8 mouse cellular contexts compared by ENCODE assay signal in the genomic region with DNA sequence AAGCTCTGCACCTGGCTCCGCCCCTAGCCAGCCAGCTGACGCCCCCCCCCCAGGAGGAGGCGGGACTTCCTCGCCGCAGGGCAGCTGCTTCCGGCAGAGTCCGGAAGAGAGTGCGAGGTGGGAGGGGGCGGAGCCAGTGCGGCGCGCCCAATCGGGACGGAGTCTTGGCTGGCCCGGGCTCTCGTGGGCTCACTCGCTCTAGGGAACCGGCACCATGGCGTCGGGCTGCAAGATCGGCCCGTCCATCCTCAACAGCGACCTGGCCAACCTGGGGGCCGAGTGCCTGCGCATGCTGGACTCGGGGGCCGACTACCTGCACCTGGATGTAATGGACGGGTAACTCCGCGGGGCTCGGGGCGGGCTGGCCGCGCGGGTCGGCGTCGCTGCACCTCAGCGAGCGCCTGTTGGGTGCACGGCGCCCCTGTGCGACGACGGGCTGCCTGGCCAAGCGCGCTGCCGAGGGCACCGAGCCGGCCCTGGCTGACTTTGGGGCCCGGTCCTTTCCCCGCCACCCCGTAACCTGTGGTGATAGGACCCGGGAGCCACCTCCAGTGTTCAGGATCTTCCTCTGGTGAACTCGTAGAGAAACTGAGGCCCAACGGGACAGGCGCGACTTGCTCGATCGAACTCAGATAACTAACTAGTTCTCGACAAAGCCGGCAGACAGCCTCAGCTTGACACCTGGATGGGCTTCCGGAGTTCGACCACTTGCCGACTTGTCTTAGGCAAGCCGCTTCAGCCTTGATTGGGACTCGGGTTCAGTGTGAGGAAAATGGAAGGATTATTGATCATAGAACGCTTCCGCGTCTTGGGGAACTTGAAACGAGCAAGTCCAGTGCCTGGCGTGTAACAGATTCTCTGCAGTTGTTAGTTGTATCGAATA. TPM values are rescaled to one million over a fixed set of nuclear protein-coding genes. Genes with fewer than 3 reads are reported as not detected.
DNase-seq lines count a peak whose midpoint lies in the region; ATAC-seq and TF ChIP-seq lines count a peak whose summit lies in the region.

Rpe (plus strand) TSS at position 139 of the 883 bp plus-strand sequence.

- H3ac ChIP-seq in C2C12 (ENCODE audit: control insufficient read depth, insufficient read length, low read depth) = peak within 1 kb of the TSS; percentile 68

- peak within 1 kb of the TSS; percentile 61 for H3K4me3 ChIP-seq in C2C12 (ENCODE audit: insufficient read depth, poor library complexity, severe bottlenecking)
- H3K4me3 ChIP-seq in erythroblast, embryonic 14.5 days (replicated peaks) = peak within 1 kb of the TSS; percentile 88
- H3K4me3 ChIP-seq in heart, embryonic 12.5 days = peak within 1 kb of the TSS; percentile 74
- H3K4me3 ChIP-seq in kidney, postnatal 0 days (replicated peaks; ENCODE audit: low read depth, low read length) = peak within 1 kb of the TSS; percentile 87
- H3K4me3 ChIP-seq in liver, embryonic 11.5 days (ENCODE audit: low read depth, low read length) = peak within 1 kb of the TSS; percentile 76
- H3K4me3 ChIP-seq in stomach, embryonic 14.5 days (ENCODE audit: low read depth, low read length) = peak within 1 kb of the TSS; percentile 83

- H3K4me1 ChIP-seq in erythroblast, embryonic 14.5 days (ENCODE audit: control insufficient read depth) = peaks cover 29% of the 10 kb centered on the region
- H3K4me1 ChIP-seq in heart, embryonic 12.5 days (replicated peaks) = peaks cover 14% of the 10 kb centered on the region
- H3K4me1 ChIP-seq in kidney, postnatal 0 days (replicated peaks; ENCODE audit: insufficient read depth, low read length) = no peaks in the 10 kb centered on the region
- H3K4me1 ChIP-seq in liver, embryonic 11.5 days (replicated peaks; ENCODE audit: control insufficient read depth, insufficient read depth, low read length) = peaks cover 16% of the 10 kb centered on the region
- 0 out of 2 replicates have a peak, but pooled peaks cover 6% of the 10 kb centered on the region for H3K4me1 ChIP-seq in stomach, embryonic 14.5 days (ENCODE audit: control insufficient read depth, insufficient read depth, low read length)

- WGBS in heart, embryonic 12.5 days = under 1% methylated on average over 73 of the region's 73 CpGs
- under 1% methylated on average over 70 of the region's 73 CpGs for WGBS in kidney, postnatal 0 days
- under 1% methylated on average over 72 of the region's 73 CpGs for WGBS in liver, embryonic 11.5 days
- WGBS in stomach, embryonic 14.5 days = under 1% methylated on average over 73 of the region's 73 CpGs

- H3K79me3 ChIP-seq in C2C12 (ENCODE audit: low read depth) = peaks cover 16% of the 10 kb centered on the region

- peak; percentile 31 for TF ChIP-seq CTCF in C2C12 (IDR thresholded peaks at IDR 0.05; ENCODE audit: control insufficient read depth, insufficient read depth, insufficient read length)
- TF ChIP-seq CTCF in brain, embryonic 14.5 days (IDR thresholded peaks at IDR 0.05; ENCODE audit: borderline replicate concordance, extremely low read depth, insufficient read depth, insufficient read length) = no peak
- peak; percentile 2; the same call in 1 of the 2 replicates for TF ChIP-seq CTCF in kidney, postnatal 0 days (IDR thresholded peaks at IDR 0.05; ENCODE audit: low read depth)

- no peaks in the 10 kb centered on the region for H3K27me3 ChIP-seq in C2C12 (ENCODE audit: control insufficient read depth, insufficient read depth, insufficient read length)
- H3K27me3 ChIP-seq in erythroblast, embryonic 14.5 days (ENCODE audit: control insufficient read depth) = no peaks in the 10 kb centered on the region
- no peaks in the 10 kb centered on the region for H3K27me3 ChIP-seq in heart, embryonic 12.5 days (replicated peaks)
- H3K27me3 ChIP-seq in kidney, postnatal 0 days (ENCODE audit: insufficient read depth, low read length) = no peaks in the 10 kb centered on the region
- H3K27me3 ChIP-seq in liver, embryonic 11.5 days (replicated peaks; ENCODE audit: control insufficient read depth, insufficient read depth, low read length) = no peaks in the 10 kb centered on the region
- H3K27me3 ChIP-seq in stomach, embryonic 14.5 days (ENCODE audit: control insufficient read depth, insufficient read depth, low read length) = no peaks in the 10 kb centered on the region

- peak; percentile 98 for DNase-seq in brain, embryonic 14.5 days (ENCODE audit: low read depth)
- DNase-seq in kidney, postnatal 0 days (ENCODE audit: low spot score) = peak; percentile 96
- peak; percentile 93 for DNase-seq in liver, embryonic 11.5 days (ENCODE audit: low spot score)
- DNase-seq in naive thymus-derived CD4-positive, alpha-beta T cell, adult 2 months (ENCODE audit: low read depth) = peak; percentile 96

- H3K36me3 ChIP-seq in C2C12 (ENCODE audit: control insufficient read depth, insufficient read depth) = no peaks in the 10 kb centered on the region
- H3K36me3 ChIP-seq in erythroblast, embryonic 14.5 days (ENCODE audit: control insufficient read depth) = peaks cover 11% of the 10 kb centered on the region
- H3K36me3 ChIP-seq in heart, embryonic 12.5 days = no peaks in the 10 kb centered on the region
- H3K36me3 ChIP-seq in kidney, postnatal 0 days (ENCODE audit: insufficient read depth, low read length) = no peaks in the 10 kb centered on the region
- H3K36me3 ChIP-seq in liver, embryonic 11.5 days (ENCODE audit: control insufficient read depth, insufficient read depth, low read length) = no peaks in the 10 kb centered on the region
- H3K36me3 ChIP-seq in stomach, embryonic 14.5 days (ENCODE audit: control insufficient read depth, insufficient read depth, low read length) = no peaks in the 10 kb centered on the region

- ATAC-seq in heart, embryonic 12.5 days (ENCODE audit: insufficient number of reproducible peaks, low FRiP score) = peak; percentile 100
- peak; percentile 100 for ATAC-seq in kidney, postnatal 0 days (replicated peaks; ENCODE audit: low FRiP score, low read depth)
- ATAC-seq in liver, embryonic 11.5 days (replicated peaks; ENCODE audit: low FRiP score) = peak; percentile 99
- ATAC-seq in stomach, embryonic 14.5 days (ENCODE audit: insufficient number of reproducible peaks, insufficient read depth, low FRiP score, low read depth) = peak; percentile 100

- peaks cover 48% of the 10 kb centered on the region for H3K79me2 ChIP-seq in C2C12 (ENCODE audit: control insufficient read depth, insufficient read depth)

- no peaks in the 10 kb centered on the region for H3K9me3 ChIP-seq in erythroblast, embryonic 14.5 days (ENCODE audit: control insufficient read depth, low read length)
- no peaks in the 10 kb centered on the region for H3K9me3 ChIP-seq in heart, embryonic 12.5 days (replicated peaks)
- no peaks in the 10 kb centered on the region for H3K9me3 ChIP-seq in kidney, postnatal 0 days (replicated peaks; ENCODE audit: low read length)
- no peaks in the 10 kb centered on the region for H3K9me3 ChIP-seq in liver, embryonic 11.5 days (ENCODE audit: control insufficient read depth, low read length)
- H3K9me3 ChIP-seq in stomach, embryonic 14.5 days (ENCODE audit: control insufficient read depth, low read depth, low read length) = no peaks in the 10 kb centered on the region

- H3K4me2 ChIP-seq in heart, embryonic 12.5 days = peak within 1 kb of the TSS; percentile 74
- peak within 1 kb of the TSS; percentile 76 for H3K4me2 ChIP-seq in kidney, postnatal 0 days (ENCODE audit: low read length)
- peak within 1 kb of the TSS; percentile 73 for H3K4me2 ChIP-seq in liver, embryonic 11.5 days
- H3K4me2 ChIP-seq in stomach, embryonic 14.5 days (replicated peaks; ENCODE audit: low read depth, low read length) = peak within 1 kb of the TSS; percentile 53

- peak within 1 kb of the TSS; percentile 57 for H3K27ac ChIP-seq in heart, embryonic 12.5 days (ENCODE audit: poor library complexity, severe bottlenecking)
- H3K27ac ChIP-seq in kidney, postnatal 0 days = peak within 1 kb of the TSS; percentile 88
- peak within 1 kb of the TSS; percentile 38; the same call in 1 of the 2 replicates for H3K27ac ChIP-seq in liver, embryonic 11.5 days (ENCODE audit: low read depth, low read length)
- H3K27ac ChIP-seq in stomach, embryonic 14.5 days (ENCODE audit: low read length) = peak within 1 kb of the TSS; percentile 74

- peak; percentile 66; the same call in 1 of the 2 replicates for TF ChIP-seq POLR2A in brain, embryonic 14.5 days (IDR thresholded peaks at IDR 0.05; ENCODE audit: borderline replicate concordance, extremely low read depth, insufficient read depth, insufficient read length, poor library complexity, severe bottlenecking)

- H3K9ac ChIP-seq in heart, embryonic 12.5 days = peak within 1 kb of the TSS; percentile 85
- peak within 1 kb of the TSS; percentile 84 for H3K9ac ChIP-seq in kidney, postnatal 0 days (ENCODE audit: low read depth, low read length)
- H3K9ac ChIP-seq in liver, embryonic 11.5 days (ENCODE audit: low read depth, low read length) = peak within 1 kb of the TSS; percentile 80
- peak within 1 kb of the TSS; percentile 65 for H3K9ac ChIP-seq in stomach, embryonic 14.5 days (replicated peaks; ENCODE audit: low read depth, low read length)

TF ChIP-seq in C2C12, 6 proteins besides CTCF, POLR2A, EP300 and RAD21:
- TF ChIP-seq MAX (IDR thresholded peaks at IDR 0.05) (no peak), MYOD1 (IDR thresholded peaks at IDR 0.05; ENCODE audit: control insufficient read depth, insufficient read length, low read depth) (peak; percentile 24)
TF ChIP-seq in C2C12: peak in this region for 1.

RNA-seq across cellular contexts. Expression of gene Rpe, which starts in this region (rescaled TPM):
- polyA plus RNA-seq in C2C12 (2012; fragmentation: generic; extraction: Trizol) = 8.2 TPM
- 24.2 and 25.1 TPM in 2 replicates for polyA plus RNA-seq in brain, embryonic 14.5 days (2012; rRNA removed)
- 0.52 and 0.63 TPM in 2 replicates for polyA plus RNA-seq in erythroblast, embryonic 14.5 days (2012)
- polyA plus RNA-seq in heart, embryonic 12.5 days (2016; fragmentation: Nextera tagmentation; extraction: Ambion mirVana) = 32.5 and 35.4 TPM in 2 replicates
- polyA plus RNA-seq in kidney, postnatal 0 days (2015; fragmentation: Nextera tagmentation; extraction: Ambion mirVana) = 38.7 and 42.3 TPM in 2 replicates
- 47.6 and 53.8 TPM in 2 replicates for polyA plus RNA-seq in liver, embryonic 11.5 days (2014; fragmentation: Nextera tagmentation; extraction: Ambion mirVana)
- 52.7 and 53.1 TPM in 2 replicates for polyA plus RNA-seq in stomach, embryonic 14.5 days (2014; fragmentation: Nextera tagmentation; extraction: Ambion mirVana)

Comparison
In these comparisons a context has a peak if more than half of its experiments do, and no peak if none do; other contexts are left out.
1. Peak in every context shown above with its lines: DNase-seq, ATAC-seq, H3K4me3 ChIP-seq and H3K27ac ChIP-seq.
2. H3K27ac ChIP-seq: peak in every context shown above with its lines; median percentile 88 in kidney, postnatal 0 days; 74 in stomach, embryonic 14.5 days; 57 in heart, embryonic 12.5 days; 38 in liver, embryonic 11.5 days.